Mouse (Mus musculus) testis, adult 10 weeks (tissue): ENCODE results near the gene Cklf. TPM values are rescaled to one million over a fixed set of nuclear protein-coding genes. Genes with fewer than 3 reads are reported as not detected.

Source experiments
- polyA plus RNA-seq: library from polyadenylated mRNA; stranded (reverse); fragments of 350-450 nt; fragmentation: Illumina TruSeq; extraction: RNeasy Lipid Tissue Mini Kit (QIAGEN cat#74804); gene quantifications from one replicate; pipeline ENCODE4 v1.2.3, GENCODE M21; 2014; ENCODE audit warnings: low read depth, low replicate concordance

Cklf gene
- polyA plus RNA-seq: 279 TPM

GRCm38 (mm10) chr8:104250439-104251367 lies at the start of gene Cklf:
TSS of gene Cklf (plus strand) at chr8:104250861.

GRCm38 (mm10) chr8:104248276-104248675 lies 2.4 kb upstream of the Cklf start, which contains the start of gene Tk2:
TSS of gene Tk2 (minus strand) at chr8:104248558.

GRCm38 (mm10) chr8:104293081-104293480 lies 42.4 kb downstream of the Cklf start, which contains the start of gene Cmtm2a:
TSS of gene Cmtm2a (minus strand) at chr8:104293181.

GRCm38 (mm10) chr8:104309441-104310155 lies 58.9 kb downstream of the Cklf start, which contains the start of the genes Gm45711 and Cmtm1:
TSS of gene Gm45711 (minus strand) at chr8:104310081.
TSS of gene Cmtm1 (minus strand) at chr8:104310145.

Other genes starting within 250 kb of the Cklf start
- gene Cdh5, start 149.2 kb upstream of the Cklf start, polyA plus RNA-seq: 1.2 TPM
- gene Bean1, start 80.4 kb upstream of the Cklf start, polyA plus RNA-seq: 3.5 TPM
- gene Tk2, start 2.3 kb upstream of the Cklf start, polyA plus RNA-seq: 8.8 TPM
- gene Cmtm2a, start 42.3 kb downstream of the Cklf start, polyA plus RNA-seq: 2,269 TPM
- gene Gm45711, start 59.2 kb downstream of the Cklf start, polyA plus RNA-seq: 29.6 TPM
- gene Cmtm1, start 59.3 kb downstream of the Cklf start, polyA plus RNA-seq: 0.92 TPM
- not detected for gene Gm11020, start 70.7 kb downstream of the Cklf start, polyA plus RNA-seq
- gene Cmtm2b, start 71.4 kb downstream of the Cklf start, polyA plus RNA-seq: 1,284 TPM
- gene Cmtm3, start 88.5 kb downstream of the Cklf start, polyA plus RNA-seq: 4.6 TPM
- gene Cmtm4, start 144.9 kb downstream of the Cklf start, polyA plus RNA-seq: 2.7 TPM
- 146 TPM for gene Dync1li2, start 192.2 kb downstream of the Cklf start, polyA plus RNA-seq